Mouse (Mus musculus): ENCODE measurements around the gene Sox6.

The Sox6 gene

DNA sequence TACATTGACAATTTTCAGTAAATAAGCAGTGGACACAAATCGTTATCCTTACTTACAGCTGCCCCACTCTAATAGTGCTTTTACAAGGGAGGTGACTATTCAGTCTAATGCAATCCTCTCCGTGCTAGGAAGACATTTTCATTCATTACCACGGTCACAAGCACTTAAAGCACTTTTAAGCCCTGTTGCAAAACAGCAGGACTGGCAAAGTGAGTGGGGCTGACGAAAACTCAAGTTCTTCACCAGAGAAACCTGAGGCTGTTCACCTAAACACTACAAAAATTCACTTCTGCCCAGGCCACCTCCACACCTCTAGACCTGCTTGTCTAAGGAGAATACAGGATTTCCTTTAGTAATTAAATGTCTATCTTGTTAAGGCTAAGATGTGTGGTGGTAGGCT, 283.3 kb downstream of the Sox6 start:
- no peak for DNase-seq (ENCODE audit: extremely low spot score, low read depth, low spot score)

DNA sequence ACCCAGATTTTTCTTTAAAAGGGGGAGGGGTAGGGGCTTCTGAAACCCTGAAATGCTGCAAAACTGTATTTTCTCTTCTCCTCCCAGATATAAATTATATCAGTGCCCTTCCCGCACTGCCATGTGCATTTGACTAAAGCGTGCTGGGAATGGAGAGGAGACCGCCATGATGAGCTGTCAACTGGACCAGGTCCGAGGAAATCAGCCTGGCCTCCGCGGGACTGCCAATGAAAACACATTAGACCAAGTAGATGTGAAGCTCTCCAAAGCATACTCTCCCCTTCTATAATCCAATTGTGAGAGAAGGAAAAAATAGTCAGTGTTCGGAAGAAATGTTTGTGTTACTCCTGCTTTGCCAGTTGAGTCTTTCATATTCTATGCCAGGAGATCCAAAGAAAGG, 284.4 kb downstream of the Sox6 start:
- no peak for DNase-seq (ENCODE audit: extremely low spot score, low read depth, low spot score)

DNA sequence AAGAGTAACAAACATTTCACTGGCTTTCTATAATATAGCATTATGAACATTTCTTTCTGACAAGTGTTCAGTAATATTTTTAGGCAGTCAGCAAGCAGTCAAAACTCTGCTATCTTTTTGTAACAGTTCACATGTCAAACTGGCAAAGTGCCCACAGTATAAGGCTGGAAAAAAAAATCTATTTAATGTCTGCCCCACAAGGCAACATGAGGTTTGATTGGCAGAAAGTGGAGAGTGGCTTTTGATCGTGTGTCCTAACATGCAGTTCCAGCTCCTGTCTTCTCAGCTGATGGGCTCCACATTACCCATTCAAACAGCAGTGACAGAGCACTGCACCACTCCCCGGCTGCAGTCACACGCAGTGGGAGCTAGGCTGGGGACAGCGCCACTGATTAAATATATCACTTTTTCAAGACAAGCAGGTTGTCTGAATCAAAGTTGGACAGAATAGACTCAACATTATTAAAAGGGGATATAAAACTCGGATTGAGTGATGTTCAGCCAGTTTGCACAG, 286.4 kb downstream of the Sox6 start:
- no peak for DNase-seq (ENCODE audit: extremely low spot score, low read depth, low spot score)

DNA sequence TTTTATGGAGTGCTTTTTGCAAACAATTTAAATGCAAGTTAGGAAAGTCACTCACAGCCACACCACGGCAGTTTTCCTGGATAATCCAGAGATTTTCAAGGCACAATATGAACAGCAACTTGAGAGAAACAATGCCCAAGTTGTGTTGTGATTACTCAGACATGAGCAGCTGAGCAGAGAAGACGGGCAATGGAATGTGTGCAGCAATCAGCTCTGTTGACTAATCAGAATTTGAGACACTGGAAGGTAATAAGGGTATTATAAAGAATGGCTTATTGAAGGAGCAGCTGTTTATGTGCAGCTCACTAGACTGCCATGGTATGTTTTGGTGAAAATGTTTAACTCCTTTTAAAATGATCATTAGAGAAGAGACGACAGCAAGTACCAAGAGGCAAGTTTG, 287.5 kb downstream of the Sox6 start:
- no peak for DNase-seq (ENCODE audit: extremely low spot score, low read depth, low spot score)

DNA sequence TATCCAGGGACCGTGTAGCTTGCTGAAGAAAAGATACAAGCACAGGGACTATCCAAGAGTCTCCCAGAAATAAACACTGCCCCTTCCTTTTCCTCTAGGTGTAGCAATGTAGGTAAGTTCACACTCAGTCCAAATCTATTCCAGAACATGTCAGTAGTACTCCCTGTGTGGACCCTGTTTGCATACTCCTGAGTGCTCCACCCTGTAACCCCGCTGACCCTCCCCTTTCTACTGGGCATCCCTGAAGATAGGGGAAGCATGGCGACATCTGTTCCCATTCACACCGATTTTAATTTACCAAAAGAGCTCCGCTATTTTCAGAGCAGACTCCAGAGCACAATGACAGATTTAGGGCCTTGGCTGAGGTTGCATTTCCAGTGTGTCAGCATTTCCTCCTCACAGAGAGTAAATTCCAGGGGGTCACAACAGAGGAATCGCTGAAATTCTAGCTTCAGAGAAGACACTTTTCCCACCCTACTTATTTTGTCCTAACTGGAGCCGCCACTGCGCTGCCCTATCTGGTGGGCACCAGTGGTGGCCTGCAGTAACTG, 288.2 kb downstream of the Sox6 start:
- no peak for DNase-seq (ENCODE audit: extremely low spot score, low read depth, low spot score)

DNA sequence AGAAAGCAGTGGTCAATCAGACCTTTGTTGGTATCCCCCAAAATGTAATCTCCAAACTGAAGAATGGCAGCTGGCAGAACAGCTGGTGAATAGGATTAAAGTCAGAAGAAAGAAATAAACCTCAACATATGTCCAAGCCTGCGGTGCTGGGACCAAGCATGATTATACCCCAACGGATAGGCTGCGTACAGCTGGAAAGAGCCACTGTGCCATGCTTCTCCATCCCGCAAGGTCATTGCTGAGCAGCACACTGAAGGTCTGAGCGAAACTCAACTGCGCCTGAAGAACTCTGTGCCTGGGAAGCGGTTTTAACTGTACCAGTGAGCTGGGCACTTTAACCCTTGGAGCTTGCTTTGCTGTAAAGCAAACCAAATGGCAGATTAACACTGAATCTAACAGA, 291.1 kb downstream of the Sox6 start:
- no peak for DNase-seq (ENCODE audit: extremely low spot score, low read depth, low spot score)

DNA sequence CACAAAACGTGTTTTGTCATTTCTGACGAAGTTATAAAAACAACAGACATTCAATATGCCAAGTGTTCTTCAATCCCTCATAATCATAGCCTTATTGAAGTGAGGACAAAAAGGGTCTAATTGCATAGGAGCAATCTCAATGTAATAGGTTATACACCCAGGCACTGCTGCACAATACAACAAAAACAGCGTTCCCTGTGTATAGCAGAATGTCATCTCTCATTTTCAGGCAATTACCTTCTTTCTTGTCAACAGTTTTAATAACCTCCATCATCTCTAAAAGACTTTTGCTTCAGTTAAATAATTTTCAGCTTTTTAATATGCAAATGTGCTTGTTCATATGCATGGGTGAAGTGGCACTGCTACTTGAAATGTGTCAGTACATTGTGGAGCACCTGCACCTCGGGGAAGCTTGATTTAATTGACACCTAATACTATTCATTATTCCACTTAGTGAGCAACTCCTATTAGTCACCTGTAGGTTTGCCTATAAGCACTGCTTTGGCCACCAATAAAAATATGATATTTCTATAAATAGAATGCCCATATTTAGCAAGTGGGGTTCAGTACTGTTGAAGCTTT, 292.8 kb downstream of the Sox6 start:
- DNase-seq (ENCODE audit: extremely low spot score, low read depth, low spot score): no peak

DNA sequence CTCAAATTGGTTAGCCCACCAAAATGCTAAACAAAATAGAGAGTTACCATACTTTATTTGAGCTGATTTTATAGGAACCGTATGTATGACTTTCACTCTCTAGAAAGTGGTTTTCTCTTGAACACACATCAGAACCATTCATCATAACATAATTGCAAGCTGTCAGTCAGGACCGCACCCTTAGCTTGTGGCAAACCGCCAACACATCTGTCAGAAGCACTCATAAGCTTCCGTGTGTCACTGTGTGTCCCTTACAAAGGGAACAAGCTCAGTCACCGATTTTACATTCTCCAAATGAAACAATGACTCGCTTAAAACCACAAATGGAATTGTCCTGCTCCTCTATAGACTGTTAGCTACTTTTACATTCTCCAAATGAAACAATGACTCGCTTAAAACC, 304.5 kb downstream of the Sox6 start:
- DNase-seq (ENCODE audit: extremely low spot score, low read depth, low spot score): no peak

DNA sequence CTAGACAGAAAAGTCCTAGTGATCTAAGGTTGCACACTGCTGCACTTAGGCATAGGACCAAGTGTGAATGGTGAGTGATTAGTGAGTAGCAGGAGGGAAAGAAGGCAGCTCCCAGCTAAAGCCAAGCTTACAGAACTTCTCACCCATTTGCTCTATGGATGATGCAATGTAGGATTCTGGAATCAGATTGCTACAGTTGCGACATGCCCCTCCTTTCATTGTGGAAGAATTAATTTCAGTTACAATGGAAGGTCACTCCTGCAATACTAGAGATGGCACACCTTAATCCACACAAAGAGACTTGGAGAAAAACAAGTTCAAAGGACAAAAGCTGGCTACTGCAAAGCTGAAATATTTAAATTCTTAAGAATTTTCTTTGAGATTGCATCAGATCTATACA, 305.8 kb downstream of the Sox6 start:
- no peak for DNase-seq (ENCODE audit: extremely low spot score, low read depth, low spot score)

DNA sequence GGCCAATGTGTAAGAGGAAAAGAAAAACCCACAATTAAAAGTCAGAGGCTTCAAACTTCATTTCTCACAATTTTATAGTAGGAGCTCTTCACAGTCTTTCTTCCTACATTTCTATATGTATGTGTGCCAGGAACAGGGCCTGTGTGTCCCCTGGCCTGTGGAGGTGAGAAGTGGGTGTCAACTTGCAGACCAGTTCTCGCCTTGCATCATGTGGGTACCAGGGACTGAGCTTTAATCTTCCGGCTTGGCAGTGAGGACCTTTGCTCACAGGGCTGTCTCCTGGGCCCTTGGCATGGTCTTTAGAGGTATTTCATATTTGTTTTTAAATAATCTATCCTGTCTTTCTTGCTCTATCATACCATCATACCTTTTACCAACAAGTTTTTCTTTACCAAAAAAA, 311.8 kb downstream of the Sox6 start:
- DNase-seq (ENCODE audit: extremely low spot score, low read depth, low spot score): no peak

DNA sequence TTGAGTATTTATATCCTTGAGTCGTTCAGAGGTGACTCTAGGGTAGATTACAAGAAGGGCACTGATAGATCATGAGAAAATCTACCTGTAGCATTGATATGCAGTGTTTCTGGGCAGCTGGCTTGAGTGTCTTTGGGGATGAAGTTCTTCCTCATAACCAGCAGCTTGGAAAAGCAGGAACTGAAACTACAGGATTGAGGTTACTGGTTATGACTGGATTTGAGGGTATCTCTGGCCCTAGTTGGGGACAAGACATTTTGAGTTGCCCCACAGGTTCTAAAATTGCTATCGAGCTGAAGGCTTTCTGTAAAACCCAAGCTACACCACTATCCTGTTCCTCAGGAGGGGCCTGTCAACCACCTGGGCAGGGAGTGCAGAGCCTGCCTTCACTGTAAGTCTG, 314.2 kb downstream of the Sox6 start:
- DNase-seq (ENCODE audit: extremely low spot score, low read depth, low spot score): no peak

DNA sequence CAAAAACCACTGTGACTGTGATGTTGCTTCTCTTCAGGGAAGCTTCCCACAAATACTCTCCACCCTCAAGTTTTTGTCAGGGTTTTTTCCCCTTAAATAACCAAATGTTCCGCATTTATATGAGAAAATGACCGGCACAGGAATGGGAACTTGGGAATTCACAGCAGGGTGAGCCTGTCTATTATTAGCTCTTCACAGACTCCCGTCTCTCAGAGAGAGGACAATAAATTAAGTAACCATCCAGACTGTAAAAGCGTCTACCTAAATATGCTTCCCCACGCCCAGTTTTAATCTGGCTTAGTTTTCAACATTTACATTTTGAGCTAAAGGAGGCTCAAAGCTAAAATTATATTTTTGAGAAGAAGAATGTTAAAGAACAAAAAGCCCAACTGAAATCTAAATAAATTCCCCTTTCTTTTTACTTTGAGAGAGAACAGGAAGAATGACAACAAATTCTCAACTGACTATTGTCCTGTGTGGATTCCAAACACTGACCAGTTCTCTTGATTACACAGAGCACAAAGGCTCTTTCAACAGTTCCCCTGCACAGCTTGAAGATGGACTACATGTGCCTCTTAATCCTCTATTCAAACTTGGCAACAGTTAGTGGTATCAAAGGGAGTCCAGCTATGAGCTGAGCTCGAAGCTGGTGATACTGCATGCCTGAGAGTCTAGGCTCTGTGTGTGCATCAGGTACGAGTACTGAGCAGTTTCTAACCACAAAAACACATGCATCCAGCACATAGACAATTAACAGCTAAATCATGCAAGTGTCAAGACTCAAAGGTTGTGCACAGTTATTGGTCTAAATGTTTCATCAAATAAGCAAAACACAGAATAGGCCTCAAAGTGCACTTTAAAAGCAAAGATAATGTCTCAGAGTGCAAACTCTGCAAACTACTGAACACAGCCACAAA, 316.7 kb downstream of the Sox6 start:
- DNase-seq (ENCODE audit: extremely low spot score, low read depth, low spot score): no peak

DNA sequence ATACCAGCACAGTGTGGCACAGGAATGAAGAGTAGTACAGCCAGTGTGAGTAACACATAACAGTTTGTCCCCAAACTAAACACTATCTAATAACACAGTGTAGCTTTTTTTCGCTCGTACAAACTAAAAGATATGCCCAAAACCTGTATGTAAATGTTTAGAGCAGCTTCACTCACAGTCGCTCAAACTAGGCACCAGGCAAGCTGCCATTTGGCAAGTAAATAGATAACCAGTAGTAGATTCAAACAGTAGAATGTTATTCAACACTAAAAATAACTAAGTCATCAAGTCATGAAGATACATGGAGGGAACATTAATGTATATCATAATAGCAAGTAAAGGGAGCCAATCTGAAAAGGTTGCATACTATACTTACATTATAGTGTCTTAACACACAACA, 318.8 kb downstream of the Sox6 start:
- no peak for DNase-seq (ENCODE audit: extremely low spot score, low read depth, low spot score)

DNA sequence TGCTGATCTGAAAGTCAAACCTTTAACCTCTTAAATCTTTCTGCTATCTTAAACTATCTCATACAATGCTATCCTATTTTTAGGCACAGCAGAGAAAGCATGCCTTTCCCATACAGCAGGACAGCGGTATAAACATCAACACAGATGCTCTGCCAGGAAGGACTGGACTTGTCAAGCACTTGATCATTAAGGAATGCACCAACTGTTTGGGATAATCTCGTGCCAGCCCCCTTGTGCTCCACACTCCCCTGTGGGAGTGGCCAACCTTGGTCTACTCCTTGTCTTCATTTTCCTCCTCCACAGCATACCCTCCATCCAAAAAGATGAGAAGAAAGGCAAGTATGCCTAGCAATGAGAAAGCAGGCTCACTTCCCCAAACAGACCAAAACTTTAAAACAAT, 332.5 kb downstream of the Sox6 start:
- no peak for DNase-seq (ENCODE audit: extremely low spot score, low read depth, low spot score)

DNA sequence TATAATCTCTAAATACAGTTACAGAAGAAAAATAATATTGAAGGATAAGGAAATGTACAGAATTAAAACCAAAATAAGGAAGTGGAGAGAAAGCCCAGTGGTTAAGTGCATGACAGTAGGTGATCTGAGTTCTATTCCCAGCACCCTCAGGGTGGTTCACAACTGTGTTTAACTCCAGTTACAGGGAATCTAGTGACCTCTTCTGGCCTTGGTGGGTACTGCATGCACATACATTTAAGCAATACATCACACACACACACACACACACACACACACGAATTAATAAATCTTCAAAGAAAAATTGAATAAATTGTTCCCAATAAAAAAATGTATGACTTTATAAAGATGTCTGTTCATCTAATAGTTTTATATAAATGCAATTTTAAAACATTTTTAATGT, 340.5 kb downstream of the Sox6 start:
- no peak for DNase-seq (ENCODE audit: extremely low spot score, low read depth, low spot score)

DNA sequence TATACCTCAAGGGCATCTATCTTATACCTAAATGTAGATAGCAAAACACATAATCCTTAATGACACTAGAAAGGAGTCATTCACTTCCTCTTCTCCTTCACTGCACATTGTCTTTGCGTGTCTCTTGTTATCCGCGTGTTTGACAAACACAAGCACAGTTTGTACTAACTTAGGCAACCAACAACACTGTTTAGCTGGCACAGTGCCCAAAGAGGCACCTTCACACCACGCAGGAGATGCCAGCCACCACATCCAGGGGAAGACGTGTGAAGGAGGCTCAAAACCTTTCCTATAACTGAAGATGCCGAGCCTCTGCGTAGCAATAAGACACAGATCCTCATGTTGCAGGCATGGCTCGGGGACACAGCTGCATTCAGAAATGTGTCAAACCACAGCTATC, 345.4 kb downstream of the Sox6 start:
- no peak for DNase-seq (ENCODE audit: extremely low spot score, low read depth, low spot score)

DNA sequence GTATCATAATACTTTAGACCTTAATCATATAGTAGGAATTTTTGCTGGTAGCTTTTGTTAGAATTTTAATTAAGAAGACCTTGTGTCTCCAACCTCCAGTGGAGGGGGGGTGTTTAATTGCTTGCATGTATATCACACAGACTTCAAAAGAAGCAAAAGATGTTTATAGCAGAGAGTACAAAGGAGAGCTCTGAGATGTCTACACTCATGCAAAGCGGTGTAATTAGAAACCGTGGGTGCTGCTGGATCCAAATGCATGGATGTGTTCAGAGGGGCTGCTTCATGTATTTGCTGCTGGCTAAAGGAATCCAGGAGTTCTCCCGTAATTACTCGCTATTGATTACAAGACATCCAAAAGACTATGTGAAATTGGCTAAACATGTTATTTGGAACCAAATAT, 347.5 kb downstream of the Sox6 start:
- DNase-seq (ENCODE audit: extremely low spot score, low read depth, low spot score): no peak

DNA sequence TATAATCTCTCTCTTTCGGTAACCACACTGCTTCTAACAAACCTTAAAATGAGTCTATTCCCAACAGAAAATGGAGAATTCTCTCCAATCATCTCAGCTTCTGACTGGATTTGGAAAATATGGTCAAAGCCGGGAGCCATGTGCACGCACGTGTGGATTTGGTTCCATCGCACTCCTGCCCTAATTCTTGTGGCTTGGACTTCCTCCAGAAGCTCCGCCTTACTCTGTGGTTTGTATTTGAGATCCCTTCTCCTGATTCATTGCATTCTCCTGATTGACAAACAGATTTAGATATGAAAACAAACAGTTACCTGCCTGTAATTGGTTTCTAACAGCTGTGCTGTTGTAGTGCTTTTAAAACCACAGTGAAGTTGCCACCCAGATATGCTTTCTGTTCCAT, 351.9 kb downstream of the Sox6 start:
- no peak for DNase-seq (ENCODE audit: extremely low spot score, low read depth, low spot score)

DNA sequence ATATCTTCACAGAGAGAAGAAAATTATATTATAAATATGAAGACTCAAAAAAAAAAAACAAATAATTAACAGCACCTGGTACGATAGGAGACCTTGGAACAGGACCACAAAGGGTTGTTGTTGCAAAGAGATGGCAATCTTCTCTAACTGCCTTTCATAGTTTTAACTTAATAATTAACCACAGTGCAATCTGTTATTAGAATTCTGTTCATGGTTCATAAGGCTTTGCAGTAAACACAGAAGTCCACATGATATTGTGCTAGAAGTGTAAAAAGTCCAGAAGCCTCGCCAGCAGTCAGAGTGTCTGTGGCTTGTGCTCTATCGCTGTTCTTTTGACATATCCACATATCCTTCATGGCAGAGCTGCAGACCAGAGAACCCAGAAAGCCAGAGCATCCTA, 354.5 kb downstream of the Sox6 start:
- no peak for DNase-seq (ENCODE audit: extremely low spot score, low read depth, low spot score)

DNA sequence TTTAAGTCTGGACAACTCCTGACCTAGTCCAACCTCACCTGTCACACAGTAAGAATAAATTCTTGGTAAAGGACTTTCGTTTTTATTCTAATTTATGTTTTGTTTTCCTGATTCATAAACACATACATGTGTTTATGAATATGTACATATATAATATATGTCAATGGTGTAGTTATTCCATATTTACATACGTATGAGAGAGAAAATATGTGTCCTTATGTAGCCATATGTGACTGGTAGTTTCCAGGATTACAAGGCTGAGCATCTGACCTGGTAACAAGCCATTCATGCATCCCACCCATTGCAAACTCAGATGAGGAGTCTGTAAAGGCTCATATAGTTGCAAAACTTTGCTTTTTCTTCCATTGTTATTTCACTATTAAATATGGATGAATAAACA, 366.8 kb downstream of the Sox6 start:
- no peak for DNase-seq (ENCODE audit: extremely low spot score, low read depth, low spot score)

DNA sequence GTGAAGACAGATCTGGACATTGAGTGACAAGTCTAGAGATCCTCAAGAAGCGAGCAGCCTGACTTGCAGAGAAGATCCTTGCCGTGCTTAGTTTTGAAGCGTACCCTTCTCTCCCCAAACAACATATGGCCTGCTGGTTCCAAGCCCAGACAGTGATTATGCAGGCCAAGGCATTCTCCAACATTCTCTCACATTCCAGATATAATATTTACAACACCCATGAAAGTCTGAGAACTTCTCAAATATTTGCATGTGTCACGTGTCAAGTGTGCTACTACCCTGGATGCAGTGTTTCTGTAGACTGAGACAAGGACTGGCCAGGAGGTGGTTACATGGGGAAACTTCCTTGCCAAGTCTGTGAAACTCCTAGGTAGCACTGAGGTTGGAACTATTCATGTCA, 367.3 kb downstream of the Sox6 start:
- no peak for DNase-seq (ENCODE audit: extremely low spot score, low read depth, low spot score)

Data from hindlimb bud, embryonic 11.5 days (tissue).